Mouse (Mus musculus) gastrocnemius, adult 2 months (tissue): ENCODE results near the gene Vmn1r176. TPM values are rescaled to one million over a fixed set of nuclear protein-coding genes. Genes with fewer than 3 reads are reported as not detected.
"Not testable (repeated sequence)": the region's sequence is repeated elsewhere in the genome, so short reads cannot be mapped to it uniquely, and the experiment has no call there.

Experiments
- DNase-seq: peaks from one replicate; pipeline ENCODE4 v3.0.0; 2022
- H3K27ac ChIP-seq: fragments of 200-600 bp; 2 replicates; pipeline ENCODE4 v1.8.1; 2022; ENCODE audit warnings: mild to moderate bottlenecking
- H3K4me3 ChIP-seq: fragments of 200-600 bp; 2 replicates; pipeline ENCODE4 v1.8.1; 2022; ENCODE audit warnings: mild to moderate bottlenecking, moderate library complexity
- CTCF ChIP-seq: fragments of 200-600 bp; IDR thresholded peaks from 2 replicates; pipeline ENCODE4 v1.8.1; 2022; ENCODE audit warnings: antibody characterized with exemption, mild to moderate bottlenecking, moderate library complexity
- intact Hi-C: fragments of 180-260 bp; cut with DNase I; formaldehyde crosslinking; loops from one replicate; pipeline ENCODE4 v1.15.1; 2025
- long read RNA-seq, 2 experiments: library from polyadenylated mRNA; stranded (forward); transcript quantifications; one replicate each; pipeline ENCODE4 v2.0.0; 2021
- total RNA-seq, 2 experiments: library from RNA; stranded (reverse); gene quantifications; 2 replicates each; pipeline ENCODE4 v1.2.3; 2021

Vmn1r176 gene
- not detected for total RNA-seq
- long read RNA-seq, experiment 1, result 0 reads
- long read RNA-seq, experiment 2, result 0 reads

- H3K4me3 ChIP-seq, H3K27ac ChIP-seq, intact Hi-C loops, DNase-seq: not testable (repeated sequence)
Measured at GRCm38 (mm10) chr7:23837272-23837671, at the start of gene Vmn1r176. Gene Vmn1r176 (minus strand): TSS chr7:23837372.

GRCm38 (mm10) chr7:23876918-23877317 lies 39.7 kb upstream of the Vmn1r176 start:
- H3K4me3 ChIP-seq, DNase-seq, intact Hi-C loops, H3K27ac ChIP-seq: not testable (repeated sequence)

- DNase-seq, H3K27ac ChIP-seq, intact Hi-C loops, H3K4me3 ChIP-seq: not testable (repeated sequence)
Measured at GRCm38 (mm10) chr7:23866349-23866748, 29.2 kb upstream of the Vmn1r176 start, which contains the start of gene Vmn1r177. Gene Vmn1r177 (minus strand): TSS chr7:23866449.

GRCm38 (mm10) chr7:23810543-23810942 lies 26.6 kb downstream of the Vmn1r176 start, which contains the start of gene Vmn1r175:
Gene Vmn1r175 (minus strand): TSS chr7:23810643.
- H3K4me3 ChIP-seq, H3K27ac ChIP-seq, intact Hi-C loops, DNase-seq: not testable (repeated sequence)

- no peak overlapping the region for H3K27ac ChIP-seq
- intact Hi-C loops, result no loop called here
- no peak for TF ChIP-seq CTCF
Measured at GRCm38 (mm10) chr7:23784526-23784925, 52.6 kb downstream of the Vmn1r176 start.

More at GRCm38 (mm10) chr7:23784526-23784925, 52.6 kb downstream of the Vmn1r176 start:
- H3K4me3 ChIP-seq, result no peak overlapping the region
- no peak for DNase-seq

Other genes with a start within 250 kb of the Vmn1r176 start
- gene Vmn1r170, start 231.2 kb downstream of the Vmn1r176 start, total RNA-seq, result not detected
- gene Vmn1r171, start 206.7 kb downstream of the Vmn1r176 start, total RNA-seq, result not detected
- not detected for gene Vmn1r172, start 179.1 kb downstream of the Vmn1r176 start, total RNA-seq
- gene Vmn1r173, start 136.7 kb downstream of the Vmn1r176 start, total RNA-seq, result not detected
- not detected for gene Vmn1r174, start 85.1 kb downstream of the Vmn1r176 start, total RNA-seq
- gene Vmn1r175, start 26.7 kb downstream of the Vmn1r176 start, total RNA-seq, result not detected
- gene Vmn1r177, start 29.1 kb upstream of the Vmn1r176 start, total RNA-seq, result not detected
- not detected for gene Vmn1r178, start 54.6 kb upstream of the Vmn1r176 start, total RNA-seq
- gene Vmn1r179, start 89.6 kb upstream of the Vmn1r176 start, total RNA-seq, result not detected
- not detected for gene Vmn1r180, start 113.3 kb upstream of the Vmn1r176 start, total RNA-seq
- gene Vmn1r181, start 137.2 kb upstream of the Vmn1r176 start, total RNA-seq, result not detected
- not detected for gene V1rd19, start 164.3 kb upstream of the Vmn1r176 start, total RNA-seq
- gene Vmn1r183, start 215.9 kb upstream of the Vmn1r176 start, total RNA-seq, result not detected
- 10 to 100 TPM; 16.6 to 17.8 TPM for gene Zfp180, start 244.6 kb upstream of the Vmn1r176 start, total RNA-seq